Mouse (Mus musculus): ENCODE measurements at regions not wholly inside any gene's neighbourhood (a gene's known extent, or its start where the extent isn't known, plus 50 kb on each side); places are given as distances from the start of the nearest gene placed in this dataset.

DNA sequence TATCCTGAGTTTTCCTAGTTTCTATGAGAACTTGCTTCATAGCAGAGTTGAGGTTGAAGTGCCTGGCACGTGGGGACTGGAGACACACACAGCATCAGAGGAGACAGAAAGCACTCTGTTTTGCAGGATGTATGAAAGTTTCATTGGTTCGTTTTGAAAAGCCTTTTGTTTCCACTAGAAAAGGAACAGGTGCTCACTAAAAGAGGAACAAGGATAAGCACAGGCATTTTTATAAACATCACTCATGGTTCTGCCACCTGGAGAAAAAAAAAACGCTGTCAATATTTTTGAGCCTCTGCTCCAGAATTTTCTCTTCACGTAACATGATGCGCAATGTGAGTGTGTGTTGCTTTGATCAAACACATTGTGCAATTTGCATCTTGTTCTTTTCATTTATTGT lies 64.6 kb upstream of the Cpne4 start:
- TF ChIP-seq CTCF (IDR thresholded peaks at IDR 0.05): no peak
- TF ChIP-seq EP300 (IDR thresholded peaks at IDR 0.05; ENCODE audit: insufficient read depth, low read depth, low read length): no peak
- no peak for TF ChIP-seq POLR2A (IDR thresholded peaks at IDR 0.05; ENCODE audit: insufficient read depth, low read depth, low read length)

Data from heart, adult 2 months (tissue).